Mouse (Mus musculus): ENCODE results near the gene Adcy3. TPM values are rescaled to one million over a fixed set of nuclear protein-coding genes. Genes with fewer than 3 reads are reported as not detected.
"Not testable (repeated sequence)": the region's sequence is repeated elsewhere in the genome, so short reads cannot be mapped to it uniquely, and the experiment has no call there.

Gene Adcy3
- polyA plus RNA-seq, 1 experiment from 2014 or later = 11.6 TPM

GRCm38 (mm10) chr12:4211174-4211573 lies 78.3 kb downstream of the Adcy3 start:
- no peaks in the 10 kb centered on the region for H3K9me3 ChIP-seq (ENCODE audit: control insufficient read depth, low read length)
- H3K4me3 ChIP-seq (ENCODE audit: low read length) = no peak overlapping the region
- H3K9ac ChIP-seq (ENCODE audit: low read length) = no peak overlapping the region
- no peaks in the 10 kb centered on the region for H3K27me3 ChIP-seq (ENCODE audit: control insufficient read depth, insufficient read depth, low read depth, low read length)
- ATAC-seq (ENCODE audit: low read depth) = no peak
- H3K4me2 ChIP-seq (ENCODE audit: low read depth, low read length) = no peak overlapping the region
- H3K4me1 ChIP-seq (replicated peaks; ENCODE audit: control insufficient read depth, insufficient read depth, low read length) = no peaks in the 10 kb centered on the region
- no peak overlapping the region for H3K27ac ChIP-seq (ENCODE audit: low read length)
- 78% methylated on average over 9 of the region's 9 CpGs for WGBS
- H3K36me3 ChIP-seq (ENCODE audit: control insufficient read depth, insufficient read depth, low read length) = peaks cover 37% of the 10 kb centered on the region

DNA sequence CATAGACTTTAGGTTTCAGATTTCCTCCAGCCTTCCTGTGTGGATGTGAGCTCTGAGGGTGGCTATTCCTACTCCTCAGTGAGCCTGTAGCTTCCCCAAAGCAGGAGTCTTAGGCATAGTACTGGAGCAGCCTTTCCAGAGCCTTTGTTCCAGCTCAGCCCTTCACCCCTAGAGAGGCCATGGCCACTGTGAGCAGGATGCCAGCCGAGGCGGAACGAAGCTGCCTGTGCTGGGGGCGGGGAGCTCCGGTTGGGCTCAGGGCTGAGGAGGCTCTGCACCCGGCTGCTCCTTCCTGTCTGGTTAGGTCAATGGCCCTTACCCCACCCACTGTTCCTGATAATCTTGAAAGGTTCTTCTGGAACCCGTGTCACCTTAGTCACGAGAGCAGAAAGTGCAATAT lies 80.0 kb downstream of the Adcy3 start:
- H3K4me1 ChIP-seq (replicated peaks; ENCODE audit: control insufficient read depth, insufficient read depth, low read length) = no peaks in the 10 kb centered on the region
- 60% methylated on average over 8 of the region's 8 CpGs for WGBS
- no peaks in the 10 kb centered on the region for H3K27me3 ChIP-seq (ENCODE audit: control insufficient read depth, insufficient read depth, low read depth, low read length)
- H3K4me3 ChIP-seq (ENCODE audit: low read length) = no peak overlapping the region
- H3K9me3 ChIP-seq (ENCODE audit: control insufficient read depth, low read length) = no peaks in the 10 kb centered on the region
- H3K27ac ChIP-seq (ENCODE audit: low read length) = no peak overlapping the region
- peaks cover 34% of the 10 kb centered on the region for H3K36me3 ChIP-seq (ENCODE audit: control insufficient read depth, insufficient read depth, low read length)
- ATAC-seq (ENCODE audit: low read depth) = no peak
- no peak overlapping the region for H3K9ac ChIP-seq (ENCODE audit: low read length)
- H3K4me2 ChIP-seq (ENCODE audit: low read depth, low read length) = no peak overlapping the region

- H3K9ac ChIP-seq (ENCODE audit: low read length) = no peak overlapping the region
- ATAC-seq (ENCODE audit: low read depth) = no peak
- H3K36me3 ChIP-seq (ENCODE audit: control insufficient read depth, insufficient read depth, low read length) = peaks cover 18% of the 10 kb centered on the region
Observed at GRCm38 (mm10) chr12:4230156-4230555, 97.3 kb downstream of the Adcy3 start.

GRCm38 (mm10) chr12:4232777-4233176 lies 99.9 kb downstream of the Adcy3 start:
- no peak overlapping the region for H3K27ac ChIP-seq (ENCODE audit: low read length)
- ATAC-seq (ENCODE audit: low read depth) = no peak

More at GRCm38 (mm10) chr12:4230156-4230555, 97.3 kb downstream of the Adcy3 start:
- WGBS = 87% methylated on average over 7 of the region's 7 CpGs
- H3K4me3 ChIP-seq (ENCODE audit: low read length) = no peak overlapping the region
- no peak overlapping the region for H3K27ac ChIP-seq (ENCODE audit: low read length)
- H3K9me3 ChIP-seq (ENCODE audit: control insufficient read depth, low read length) = no peaks in the 10 kb centered on the region
- H3K4me2 ChIP-seq (ENCODE audit: low read depth, low read length) = no peak overlapping the region
- H3K4me1 ChIP-seq (replicated peaks; ENCODE audit: control insufficient read depth, insufficient read depth, low read length) = peaks cover 11% of the 10 kb centered on the region
- H3K27me3 ChIP-seq (ENCODE audit: control insufficient read depth, insufficient read depth, low read depth, low read length) = no peaks in the 10 kb centered on the region

GRCm38 (mm10) chr12:4233572-4234508 lies 100.9 kb downstream of the Adcy3 start, which contains the start of the genes Ptrhd1 and Cenpo:
Gene Ptrhd1, plus strand, starts transcription at chr12:4234027.
Gene Cenpo, minus strand, starts transcription at chr12:4234294.
- ATAC-seq (ENCODE audit: low read depth) = peak; percentile 99
- Histone ChIP-seq H3K4me2 (ENCODE audit: low read depth, low read length) (peak within 1 kb of the TSS; percentile 66), H3K4me3 (ENCODE audit: low read length) (peak within 1 kb of the TSS; percentile 81), H3K27ac (ENCODE audit: low read length) (peak within 1 kb of the TSS; percentile 96), H3K36me3 (ENCODE audit: control insufficient read depth, insufficient read depth, low read length) (peaks cover 10% of the 10 kb centered on the region; the same call in 1 of the 2 replicates), H3K4me1 (replicated peaks; ENCODE audit: control insufficient read depth, insufficient read depth, low read length) (peaks cover 11% of the 10 kb centered on the region), H3K27me3 (ENCODE audit: control insufficient read depth, insufficient read depth, low read depth, low read length) (no peaks in the 10 kb centered on the region), H3K9ac (ENCODE audit: low read length) (peak within 1 kb of the TSS; percentile 79), H3K9me3 (ENCODE audit: control insufficient read depth, low read length) (no peaks in the 10 kb centered on the region)
- WGBS = under 1% methylated on average over 50 of the region's 50 CpGs

More at GRCm38 (mm10) chr12:4232777-4233176, 99.9 kb downstream of the Adcy3 start:
- Histone ChIP-seq H3K9me3 (ENCODE audit: control insufficient read depth, low read length) (no peaks in the 10 kb centered on the region), H3K4me3 (ENCODE audit: low read length) (peak overlapping the region; percentile 81), H3K36me3 (ENCODE audit: control insufficient read depth, insufficient read depth, low read length) (peaks cover 10% of the 10 kb centered on the region; the same call in 1 of the 2 replicates), H3K4me2 (ENCODE audit: low read depth, low read length) (peak overlapping the region; percentile 55), H3K4me1 (replicated peaks; ENCODE audit: control insufficient read depth, insufficient read depth, low read length) (peaks cover 11% of the 10 kb centered on the region), H3K27me3 (ENCODE audit: control insufficient read depth, insufficient read depth, low read depth, low read length) (no peaks in the 10 kb centered on the region), H3K9ac (ENCODE audit: low read length) (peak overlapping the region; percentile 1; the same call in 1 of the 2 replicates)
- 24% methylated on average over 4 of the region's 4 CpGs for WGBS

DNA sequence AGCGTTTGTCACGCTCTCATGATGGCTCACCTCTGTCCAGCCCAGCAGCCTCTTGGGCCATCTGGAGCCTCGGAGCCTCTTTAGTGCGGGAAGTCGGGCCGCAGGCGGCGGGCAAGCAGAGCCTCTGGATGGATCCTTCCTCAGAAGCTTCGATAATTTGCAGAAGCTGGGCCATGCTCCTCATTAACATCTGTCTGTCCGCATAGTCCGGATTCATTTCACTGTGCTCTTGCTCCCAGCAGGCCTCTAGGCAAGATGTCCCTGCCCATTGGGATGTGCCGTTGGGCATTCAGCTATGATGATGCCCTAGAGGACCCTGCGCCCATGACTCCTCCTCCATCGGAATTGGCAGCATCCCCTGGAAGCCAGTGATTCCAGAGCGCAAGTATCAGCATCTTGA lies 104.6 kb downstream of the Adcy3 start:
- 94% methylated on average over 15 of the region's 15 CpGs for WGBS
- Histone ChIP-seq H3K4me2 (ENCODE audit: low read depth, low read length) (no peak overlapping the region), H3K9me3 (ENCODE audit: control insufficient read depth, low read length) (no peaks in the 10 kb centered on the region), H3K4me3 (ENCODE audit: low read length) (no peak overlapping the region), H3K36me3 (ENCODE audit: control insufficient read depth, insufficient read depth, low read length) (0 out of 2 replicates have a peak, but pooled peaks cover 3% of the 10 kb centered on the region), H3K4me1 (replicated peaks; ENCODE audit: control insufficient read depth, insufficient read depth, low read length) (peaks cover 7% of the 10 kb centered on the region), H3K27ac (ENCODE audit: low read length) (no peak overlapping the region), H3K9ac (ENCODE audit: low read length) (no peak overlapping the region), H3K27me3 (ENCODE audit: control insufficient read depth, insufficient read depth, low read depth, low read length) (no peaks in the 10 kb centered on the region)
- no peak for ATAC-seq (ENCODE audit: low read depth)

GRCm38 (mm10) chr12:4240281-4240680 lies 107.4 kb downstream of the Adcy3 start:
- H3K9ac ChIP-seq (ENCODE audit: low read length); H3K36me3 ChIP-seq (ENCODE audit: control insufficient read depth, insufficient read depth, low read length); H3K27ac ChIP-seq (ENCODE audit: low read length); H3K4me3 ChIP-seq (ENCODE audit: low read length); H3K9me3 ChIP-seq (ENCODE audit: control insufficient read depth, low read length); H3K4me2 ChIP-seq (ENCODE audit: low read depth, low read length); H3K27me3 ChIP-seq (ENCODE audit: control insufficient read depth, insufficient read depth, low read depth, low read length); H3K4me1 ChIP-seq (replicated peaks; ENCODE audit: control insufficient read depth, insufficient read depth, low read length); ATAC-seq (ENCODE audit: low read depth): not testable (repeated sequence)
- 58% methylated on average over 8 of the region's 8 CpGs for WGBS

DNA sequence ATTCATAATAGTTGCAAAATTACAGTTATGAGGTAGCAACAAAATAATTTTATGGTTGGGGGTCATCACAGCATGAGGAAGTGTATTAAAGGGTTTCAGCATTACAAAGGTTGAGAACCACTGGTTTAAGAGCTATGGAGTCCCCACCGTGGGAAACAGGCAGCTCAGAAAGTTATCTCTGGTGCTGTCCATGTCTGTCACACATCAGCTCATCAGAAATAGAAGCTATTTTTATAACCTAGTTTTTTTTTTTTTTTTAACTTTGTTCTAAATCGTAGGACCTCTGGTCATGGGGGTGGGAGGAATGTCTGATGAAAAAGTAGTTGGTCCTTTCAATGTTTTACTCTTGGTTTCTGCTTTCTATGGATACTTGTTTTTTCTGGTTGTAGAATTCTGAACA lies 110.9 kb downstream of the Adcy3 start:
- Histone ChIP-seq H3K4me3 (ENCODE audit: low read length) (no peak overlapping the region), H3K36me3 (ENCODE audit: control insufficient read depth, insufficient read depth, low read length) (peaks cover 2% of the 10 kb centered on the region; the same call in 1 of the 2 replicates), H3K4me1 (replicated peaks; ENCODE audit: control insufficient read depth, insufficient read depth, low read length) (no peaks in the 10 kb centered on the region), H3K9ac (ENCODE audit: low read length) (no peak overlapping the region), H3K4me2 (ENCODE audit: low read depth, low read length) (no peak overlapping the region), H3K27ac (ENCODE audit: low read length) (no peak overlapping the region), H3K9me3 (ENCODE audit: control insufficient read depth, low read length) (no peaks in the 10 kb centered on the region), H3K27me3 (ENCODE audit: control insufficient read depth, insufficient read depth, low read depth, low read length) (no peaks in the 10 kb centered on the region)
- 43% methylated on average over 2 of the region's 2 CpGs for WGBS
- peak; percentile 66; the same call in 1 of the 2 replicates for ATAC-seq (ENCODE audit: low read depth)

DNA sequence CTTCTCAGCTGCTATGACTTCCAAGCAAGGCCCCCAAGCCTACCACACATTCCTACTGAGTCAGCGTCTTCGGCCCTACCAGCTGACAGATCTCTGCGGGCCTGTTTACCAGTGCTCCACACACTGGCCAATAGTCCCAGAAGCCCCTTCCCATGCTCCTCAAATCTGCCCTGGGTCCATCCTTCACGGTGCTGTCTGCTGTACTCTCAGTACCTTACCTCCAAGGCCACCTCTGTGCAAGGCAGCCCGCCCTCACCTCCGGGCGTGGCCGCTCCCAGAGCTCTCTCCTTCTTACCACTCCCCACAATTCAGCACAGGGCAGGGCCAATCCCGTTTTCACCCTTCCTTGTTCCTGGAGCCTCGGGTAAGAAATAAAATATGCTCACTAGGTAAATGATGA lies 112.8 kb downstream of the Adcy3 start:
- WGBS = 74% methylated on average over 10 of the region's 10 CpGs
- ATAC-seq (ENCODE audit: low read depth) = no peak

More for the DNA sequence above, 112.8 kb downstream of the Adcy3 start:
- Histone ChIP-seq H3K36me3 (ENCODE audit: control insufficient read depth, insufficient read depth, low read length) (peaks cover 2% of the 10 kb centered on the region; the same call in 1 of the 2 replicates), H3K27ac (ENCODE audit: low read length) (no peak overlapping the region), H3K9ac (ENCODE audit: low read length) (no peak overlapping the region), H3K4me1 (replicated peaks; ENCODE audit: control insufficient read depth, insufficient read depth, low read length) (no peaks in the 10 kb centered on the region), H3K4me3 (ENCODE audit: low read length) (no peak overlapping the region), H3K9me3 (ENCODE audit: control insufficient read depth, low read length) (no peaks in the 10 kb centered on the region), H3K4me2 (ENCODE audit: low read depth, low read length) (no peak overlapping the region), H3K27me3 (ENCODE audit: control insufficient read depth, insufficient read depth, low read depth, low read length) (no peaks in the 10 kb centered on the region)

All from lung, embryonic 16.5 days (tissue).